Mouse (Mus musculus) heart, adult 2 months (tissue): ENCODE results near the gene Eme1.

ENCODE experiments used
- CTCF ChIP-seq: fragments of 200-600 bp; IDR thresholded peaks from 2 replicates; pipeline ENCODE4 v1.8.1; 2022; ENCODE audit warnings: antibody characterized with exemption, mild to moderate bottlenecking, moderate library complexity
- EP300 ChIP-seq: fragments of 200-500 bp; IDR thresholded peaks from 2 replicates; pipeline ENCODE4 v1.6.1; 2011; ENCODE audit warnings: low read depth, low read length, control low read depth; ENCODE audit not compliant: insufficient read depth
- POLR2A ChIP-seq: fragments of 200-500 bp; IDR thresholded peaks from 2 replicates; pipeline ENCODE4 v1.6.1; 2011; ENCODE audit warnings: mild to moderate bottlenecking, low read depth, low read length, control low read depth; ENCODE audit not compliant: insufficient read depth

GRCm38 (mm10) chr11:94702216-94702610, 48.4 kb upstream of the Eme1 start:
- TF ChIP-seq CTCF (no peak), POLR2A (no peak), EP300 (no peak)
